Mouse (Mus musculus) erythroid progenitor cell, adult 5-6 weeks (primary cell): ENCODE measurements around the gene Kcnh8. TPM values are rescaled to one million over a fixed set of nuclear protein-coding genes. Genes with fewer than 3 reads are reported as not detected.

Source experiments
- ATAC-seq: replicated peaks from 2 replicates; pipeline ENCODE4 v1.8.0; 2016; ENCODE audit warnings: moderate number of reproducible peaks, mild to moderate bottlenecking, moderate TSS enrichment, inconsistent platforms; ENCODE audit not compliant: poor library complexity, low FRiP score, severe bottlenecking
- total RNA-seq, 2 experiments: library from RNA; stranded (forward) in 1 of 2; stranded (reverse) in 1 of 2; fragments of 150-400 nt in 1 of 2; fragments of 186-747, 209-891 nt in 1 of 2; gene quantifications; 2 replicates each; pipeline versions ENCODE4 v1.2.3 to v1.2.4; 2015 to 2017; ENCODE audit warnings: low replicate concordance in 2 of 2

Gene Kcnh8
- not detected in 2 replicates for total RNA-seq (2015; ENCODE audit: low replicate concordance)
- total RNA-seq (2017; ENCODE audit: low replicate concordance), result not detected in 2 replicates

- ATAC-seq, result no peak
These were observed at the start of gene Kcnh8 for GRCm38 (mm10) chr17:52602093-52602780. TSS of gene Kcnh8 (plus strand) at chr17:52602709.

GRCm38 (mm10) chr17:52559961-52560720, 42.4 kb upstream of the Kcnh8 start:
- ATAC-seq, result peak; percentile 61; the same call in 1 of the 2 replicates

- ATAC-seq, result no peak
These were observed 36.9 kb upstream of the Kcnh8 start for GRCm38 (mm10) chr17:52565467-52566155.

- ATAC-seq, result no peak
These were observed 32.8 kb upstream of the Kcnh8 start for GRCm38 (mm10) chr17:52569584-52570270.

GRCm38 (mm10) chr17:52572229-52572628, 30.3 kb upstream of the Kcnh8 start:
- ATAC-seq, result no peak

- ATAC-seq, result no peak
These were observed 10.9 kb upstream of the Kcnh8 start for GRCm38 (mm10) chr17:52591503-52592194.

GRCm38 (mm10) chr17:52599141-52599540, 3.4 kb upstream of the Kcnh8 start:
- ATAC-seq, result no peak

GRCm38 (mm10) chr17:52600882-52601371, 1.6 kb upstream of the Kcnh8 start:
- no peak for ATAC-seq

GRCm38 (mm10) chr17:52602781-52603170, 267 bp downstream of the Kcnh8 start:
- no peak for ATAC-seq

- ATAC-seq, result no peak
These were observed 902 bp downstream of the Kcnh8 start for GRCm38 (mm10) chr17:52603411-52603810.

GRCm38 (mm10) chr17:52611382-52611781, 8.9 kb downstream of the Kcnh8 start:
- no peak for ATAC-seq

- ATAC-seq, result no peak
These were observed 46.7 kb downstream of the Kcnh8 start for GRCm38 (mm10) chr17:52649186-52649585.

- ATAC-seq, result no peak
These were observed 89.5 kb downstream of the Kcnh8 start for GRCm38 (mm10) chr17:52691988-52692387.

GRCm38 (mm10) chr17:52701944-52702343, 99.4 kb downstream of the Kcnh8 start:
- ATAC-seq, result no peak

GRCm38 (mm10) chr17:52712319-52712718, 109.8 kb downstream of the Kcnh8 start:
- no peak for ATAC-seq

GRCm38 (mm10) chr17:52722214-52722613, 119.7 kb downstream of the Kcnh8 start:
- ATAC-seq, result no peak

- ATAC-seq, result no peak
These were observed 126.3 kb downstream of the Kcnh8 start for GRCm38 (mm10) chr17:52728806-52729205.

GRCm38 (mm10) chr17:52738436-52738835, 135.9 kb downstream of the Kcnh8 start:
- ATAC-seq, result no peak

GRCm38 (mm10) chr17:52788151-52788550, 185.6 kb downstream of the Kcnh8 start:
- no peak for ATAC-seq
